ENCODE assay signal across 29 mouse cellular contexts in the genomic region with DNA sequence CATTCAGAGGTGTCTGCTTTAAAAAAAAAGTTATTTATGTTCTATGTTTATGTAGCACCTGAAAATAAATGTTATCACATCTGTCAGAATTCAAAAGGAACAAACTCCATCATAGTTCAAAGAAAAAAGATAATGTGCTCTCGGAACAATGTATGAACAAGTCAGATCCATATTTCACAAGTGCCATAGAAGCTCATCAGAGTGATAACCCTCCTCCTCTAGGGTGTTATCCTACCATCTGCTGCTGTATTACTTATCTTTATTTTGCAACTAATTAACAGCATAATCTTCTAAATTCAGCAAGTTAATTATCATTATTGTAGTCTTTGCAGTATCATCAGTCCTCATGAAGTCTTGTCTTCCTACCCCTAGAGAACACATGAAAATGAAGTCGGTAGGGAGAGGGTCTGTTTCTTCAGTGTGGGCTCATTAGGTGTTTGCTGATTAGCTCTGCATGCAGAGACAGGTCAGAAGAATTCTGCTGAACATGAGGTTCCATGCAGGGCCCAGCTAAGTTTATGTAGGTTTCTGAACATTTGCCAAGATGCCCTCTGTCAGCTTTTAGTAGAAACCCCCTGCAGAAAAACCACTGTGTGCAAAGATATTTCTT. TPM values are rescaled to one million over a fixed set of nuclear protein-coding genes. Genes with fewer than 3 reads are reported as not detected.
A peak's percentile ranks its signal among the peaks of the same experiment; 100 is the strongest.
DNase-seq lines count a peak whose midpoint lies in the region; ATAC-seq and TF ChIP-seq lines count a peak whose summit lies in the region.
"Had no signal": no experiment of that assay in that cellular context is flagged by ENCODE, and none has a peak within 500 bp of the region (broad histone marks: within the 10 kb centered on the region; RNA-seq: fewer than 3 reads in every experiment).

No protein-coding gene starts in this region.

- 57% methylated on average over 2 of the region's 2 CpGs for WGBS in hindbrain, embryonic 16.5 days
- 87% methylated on average over 2 of the region's 2 CpGs for WGBS in hindbrain, embryonic 11.5 days
- WGBS in lung, embryonic 14.5 days: 49% methylated on average over 2 of the region's 2 CpGs

- TF ChIP-seq CTCF in lung, embryonic 14.5 days (IDR thresholded peaks at IDR 0.05; ENCODE audit: low read depth): no peak

- intact Hi-C loops in left cerebral cortex, postnatal 14 days (cut with DNase I): no loop called here

- H3K4me1 ChIP-seq in hindbrain, embryonic 16.5 days (ENCODE audit: control insufficient read depth, insufficient read depth, low read depth, low read length): no peaks in the 10 kb centered on the region
- no peaks in the 10 kb centered on the region for H3K4me1 ChIP-seq in hindbrain, embryonic 11.5 days (replicated peaks; ENCODE audit: control insufficient read depth, insufficient read depth, low read length)
- no peaks in the 10 kb centered on the region for H3K4me1 ChIP-seq in lung, embryonic 14.5 days (ENCODE audit: insufficient read depth)
- H3K4me1 ChIP-seq: heart, embryonic 13.5 days; hindbrain, embryonic 15.5 days; limb, embryonic 15.5 days; lung, embryonic 15.5 days; midbrain, embryonic 10.5 days had no signal

- H3K27me3 ChIP-seq in hindbrain, embryonic 16.5 days (replicated peaks; ENCODE audit: control insufficient read depth, insufficient read depth, low read length): no peaks in the 10 kb centered on the region
- H3K27me3 ChIP-seq in hindbrain, embryonic 11.5 days (ENCODE audit: control insufficient read depth, insufficient read depth, low read length): no peaks in the 10 kb centered on the region
- no peaks in the 10 kb centered on the region for H3K27me3 ChIP-seq in lung, embryonic 14.5 days (ENCODE audit: insufficient read depth, low read length)
- H3K27me3 ChIP-seq: heart, embryonic 13.5 days; hindbrain, embryonic 15.5 days; limb, embryonic 15.5 days; lung, embryonic 15.5 days; neural tube, embryonic 15.5 days had no signal

- H3K4me2 ChIP-seq in hindbrain, embryonic 16.5 days (ENCODE audit: low read length): no peak overlapping the region
- no peak overlapping the region for H3K4me2 ChIP-seq in hindbrain, embryonic 11.5 days (replicated peaks; ENCODE audit: low read depth, low read length)
- no peak overlapping the region for H3K4me2 ChIP-seq in lung, embryonic 14.5 days
- H3K4me2 ChIP-seq: heart, embryonic 13.5 days; hindbrain, embryonic 15.5 days; limb, embryonic 15.5 days; lung, embryonic 15.5 days; neural tube, embryonic 15.5 days had no signal

- H3K36me3 ChIP-seq in hindbrain, embryonic 16.5 days (ENCODE audit: control insufficient read depth, insufficient read depth, low read length): no peaks in the 10 kb centered on the region; the same call in 1 of the 2 replicates
- no peaks in the 10 kb centered on the region for H3K36me3 ChIP-seq in hindbrain, embryonic 11.5 days (ENCODE audit: control insufficient read depth, insufficient read depth, low read length)
- H3K36me3 ChIP-seq in lung, embryonic 14.5 days (ENCODE audit: insufficient read depth): peaks cover 21% of the 10 kb centered on the region
- H3K36me3 ChIP-seq: neural tube, embryonic 15.5 days had no signal

- DNase-seq in hindbrain, embryonic 11.5 days (ENCODE audit: low spot score): no peak
- peak; percentile 10 for DNase-seq in lung, embryonic 14.5 days
- DNase-seq in lung, postnatal 14 days: no peak
- DNase-seq in c-Kit-positive CD71-positive TER-119-negative erythroid progenitor cells, embryonic 14.5 days (ENCODE audit: low read depth): peak; percentile 28
- no peak for DNase-seq in left cerebral cortex, postnatal 14 days (ENCODE audit: low spot score in 2 of 2)
- no peak for DNase-seq in left cerebral cortex, adult 11 months (ENCODE audit: low spot score)
- DNase-seq: adrenal gland, adult 2 months; cerebellum, adult 8-10 months; cerebellum, postnatal 36 days; embryo, embryonic 11 days; forebrain, postnatal 0 days; gastrocnemius, postnatal 14 days; heart, adult 11 months; heart, postnatal 14 days; kidney, adult 9 months; kidney, postnatal 14 days; layer of hippocampus, postnatal 36 days; lung, postnatal 4 days; right cerebral cortex, postnatal 25 days; spleen, adult 18-20 months had no signal

- H3K27ac ChIP-seq in hindbrain, embryonic 16.5 days (ENCODE audit: low read depth, low read length): no peak overlapping the region
- H3K27ac ChIP-seq in hindbrain, embryonic 11.5 days (ENCODE audit: low read depth, low read length): no peak overlapping the region
- no peak overlapping the region for H3K27ac ChIP-seq in lung, embryonic 14.5 days (ENCODE audit: low read depth)
- H3K27ac ChIP-seq: heart, embryonic 13.5 days; hindbrain, embryonic 15.5 days; layer of hippocampus, adult 2 months; limb, embryonic 15.5 days; lung, embryonic 15.5 days; midbrain, embryonic 10.5 days; neural tube, embryonic 15.5 days had no signal

- H3K9ac ChIP-seq in hindbrain, embryonic 16.5 days (ENCODE audit: low read depth, low read length): no peak overlapping the region
- no peak overlapping the region for H3K9ac ChIP-seq in hindbrain, embryonic 11.5 days (ENCODE audit: low read depth, low read length)
- no peak overlapping the region for H3K9ac ChIP-seq in lung, embryonic 14.5 days
- H3K9ac ChIP-seq: forebrain, postnatal 0 days; heart, embryonic 13.5 days; hindbrain, embryonic 15.5 days; limb, embryonic 15.5 days; lung, embryonic 15.5 days; neural tube, embryonic 15.5 days had no signal

- ATAC-seq in hindbrain, embryonic 16.5 days: peak; percentile 73; the same call in 1 of the 2 replicates
- ATAC-seq in hindbrain, embryonic 11.5 days (ENCODE audit: low FRiP score): no peak
- ATAC-seq in lung, embryonic 14.5 days (ENCODE audit: insufficient read depth): no peak
- ATAC-seq: forebrain, postnatal 0 days; intestine, embryonic 16.5 days had no signal

- H3K9me3 ChIP-seq in hindbrain, embryonic 16.5 days (ENCODE audit: control insufficient read depth, low read length): no peaks in the 10 kb centered on the region
- no peaks in the 10 kb centered on the region for H3K9me3 ChIP-seq in hindbrain, embryonic 11.5 days (ENCODE audit: control insufficient read depth, low read length)
- no peaks in the 10 kb centered on the region for H3K9me3 ChIP-seq in lung, embryonic 14.5 days (ENCODE audit: low read depth, low read length)
- H3K9me3 ChIP-seq: heart, embryonic 13.5 days; hindbrain, embryonic 15.5 days; limb, embryonic 15.5 days; lung, embryonic 15.5 days; midbrain, embryonic 10.5 days; neural tube, embryonic 15.5 days had no signal

- H3K4me3 ChIP-seq in hindbrain, embryonic 16.5 days (ENCODE audit: low read length): no peak overlapping the region
- H3K4me3 ChIP-seq in hindbrain, embryonic 11.5 days (ENCODE audit: low read depth, low read length): no peak overlapping the region
- no peak overlapping the region for H3K4me3 ChIP-seq in lung, embryonic 14.5 days (ENCODE audit: low read depth, low read length)
- H3K4me3 ChIP-seq: heart, embryonic 13.5 days; hindbrain, embryonic 15.5 days; layer of hippocampus, adult 2 months; limb, embryonic 15.5 days; lung, embryonic 15.5 days; midbrain, embryonic 10.5 days; neural tube, embryonic 15.5 days had no signal

RNA-seq across cellular contexts. Expression of gene Atf2, which starts 57.9 kb away (rescaled TPM):
- polyA plus RNA-seq in hindbrain, embryonic 16.5 days (2015; fragmentation: Nextera tagmentation; extraction: Ambion mirVana): 97.1 and 103 TPM in 2 replicates
- polyA plus RNA-seq in hindbrain, embryonic 11.5 days (2014; fragmentation: Nextera tagmentation; extraction: Ambion mirVana): 96.6 and 105 TPM in 2 replicates
- 69.7 and 74.1 TPM in 2 replicates for polyA plus RNA-seq in lung, embryonic 14.5 days (2014; fragmentation: Nextera tagmentation; extraction: Ambion mirVana)
- total RNA-seq in left cerebral cortex, postnatal 14 days (2021): 100 to 1,000 TPM; 147 to 152 TPM

RNA-seq across cellular contexts. Expression of gene Chn1, which starts 59.4 kb away (rescaled TPM):
- polyA plus RNA-seq in hindbrain, embryonic 16.5 days (2015; fragmentation: Nextera tagmentation; extraction: Ambion mirVana): 70.1 and 75.4 TPM in 2 replicates
- polyA plus RNA-seq in hindbrain, embryonic 11.5 days (2014; fragmentation: Nextera tagmentation; extraction: Ambion mirVana): 87.5 and 90.3 TPM in 2 replicates
- 56.4 and 57.6 TPM in 2 replicates for polyA plus RNA-seq in lung, embryonic 14.5 days (2014; fragmentation: Nextera tagmentation; extraction: Ambion mirVana)
- total RNA-seq in left cerebral cortex, postnatal 14 days (2021): 1,000 to 10,000 TPM; 1,177 to 1,299 TPM

Comparison
In these comparisons a context has a peak if more than half of its experiments do, and no peak if none do; other contexts are left out.
1. DNase-seq: peak in lung, embryonic 14.5 days (single experiment) and c-Kit-positive CD71-positive TER-119-negative erythroid progenitor cells, embryonic 14.5 days (single experiment); none in hindbrain, embryonic 11.5 days (single experiment), lung, postnatal 14 days (single experiment), left cerebral cortex, postnatal 14 days (0 of 2) and left cerebral cortex, adult 11 months (single experiment).